Mouse (Mus musculus): ENCODE data around the gene Jakmip3.

DNA sequence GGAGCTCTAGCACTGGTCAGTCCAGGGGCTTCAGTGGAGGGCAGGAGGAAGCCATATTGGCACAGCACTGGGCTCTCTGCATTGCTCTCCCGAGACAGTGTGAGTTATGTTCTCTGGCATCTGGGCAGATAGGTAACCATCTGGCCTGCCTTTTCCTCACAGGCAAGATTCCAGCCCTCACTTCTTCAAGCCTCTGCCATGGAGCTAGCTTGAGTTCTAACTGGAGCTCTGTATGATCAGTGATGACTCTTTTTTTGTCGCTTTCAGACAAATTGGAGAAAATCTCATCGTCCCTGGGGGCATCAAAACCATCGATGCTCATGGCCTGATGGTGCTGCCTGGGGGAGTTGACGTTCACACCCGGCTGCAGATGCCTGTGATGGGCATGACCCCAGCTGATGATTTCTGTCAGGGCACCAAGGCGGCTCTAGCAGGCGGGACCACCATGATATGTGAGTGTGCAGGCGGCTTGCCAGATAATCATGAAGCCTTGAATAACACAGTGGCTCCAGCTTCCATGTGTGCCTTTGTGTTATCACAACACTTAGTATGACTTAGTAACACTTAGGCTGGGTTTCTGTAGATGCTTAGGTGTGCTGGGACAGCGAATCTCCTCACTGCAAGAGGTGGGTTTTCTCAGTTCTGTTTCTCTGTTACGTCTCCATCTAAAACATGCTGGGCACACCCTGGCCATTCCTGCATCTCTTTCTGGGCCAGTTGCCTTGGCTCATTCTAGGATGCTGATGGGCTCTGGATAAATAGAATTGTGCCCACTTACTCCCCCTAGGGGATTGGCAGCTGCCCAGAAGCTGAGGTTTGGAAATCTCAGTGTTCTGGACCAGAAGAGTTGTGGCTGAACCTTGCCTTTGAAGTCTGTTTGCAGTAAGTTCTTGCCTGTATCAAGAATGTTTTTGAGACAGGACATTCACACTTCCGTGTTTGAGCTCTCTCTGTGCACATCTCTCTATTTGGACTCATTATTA lies 149.7 kb downstream of the Jakmip3 start:
- TF ChIP-seq CTCF (IDR thresholded peaks at IDR 0.05; ENCODE audit: extremely low read depth, insufficient read length, insufficient replicate concordance, low read depth, low read length) (no peak), POLR2A (IDR thresholded peaks at IDR 0.05; ENCODE audit: low read depth, low read length) (no peak)
